Mouse (Mus musculus): ENCODE results near the gene Ccdc138. TPM values are rescaled to one million over a fixed set of nuclear protein-coding genes. Genes with fewer than 3 reads are reported as not detected.
"Not testable (repeated sequence)": the region's sequence is repeated elsewhere in the genome, so short reads cannot be mapped to it uniquely, and the experiment has no call there.

The Ccdc138 gene
- polyA plus RNA-seq, 1 experiment = 0.44 TPM

DNA sequence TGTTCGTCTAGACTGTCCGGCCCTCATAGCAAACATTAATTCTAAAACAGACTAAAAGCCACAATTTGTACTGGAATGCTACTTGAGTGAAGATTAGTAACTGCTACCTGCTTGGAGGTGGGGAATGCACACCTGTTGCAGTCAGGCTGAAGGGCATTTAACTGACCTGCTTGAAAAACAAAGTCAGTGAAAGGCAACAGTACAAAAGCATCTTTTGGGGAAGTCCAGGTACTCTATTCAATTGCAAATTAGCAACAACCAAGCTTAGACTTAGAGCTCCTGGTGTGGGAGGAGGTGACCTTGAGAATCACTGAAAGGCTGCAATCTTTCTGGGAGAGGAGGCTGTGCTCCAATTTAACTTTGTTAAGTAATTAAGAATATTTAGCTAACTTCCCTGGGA, 34.4 kb downstream of the Ccdc138 start:
- no peaks in the 10 kb centered on the region for H3K79me2 ChIP-seq (ENCODE audit: control insufficient read depth, insufficient read depth)
- H3K4me2 ChIP-seq (ENCODE audit: low read depth) = no peak overlapping the region
- no peaks in the 10 kb centered on the region for H3K36me3 ChIP-seq (ENCODE audit: control insufficient read depth, insufficient read depth)
- H3K4me3 ChIP-seq = no peak overlapping the region
- no peaks in the 10 kb centered on the region for H3K27me3 ChIP-seq (ENCODE audit: control insufficient read depth, insufficient read depth, insufficient read length)
- H3ac ChIP-seq (ENCODE audit: control insufficient read depth, insufficient read length) = no peak overlapping the region
- TF ChIP-seq USF1 (IDR thresholded peaks at IDR 0.05; ENCODE audit: low read depth) = no peak
- TF ChIP-seq POLR2A (IDR thresholded peaks at IDR 0.05; ENCODE audit: insufficient read length, low read depth) = no peak
- TF ChIP-seq E2F4 (IDR thresholded peaks at IDR 0.05; ENCODE audit: insufficient read depth) = no peak
- no peak for TF ChIP-seq CEBPB (IDR thresholded peaks at IDR 0.05; ENCODE audit: insufficient read depth, poor library complexity, severe bottlenecking)
- TF ChIP-seq TCF3 (IDR thresholded peaks at IDR 0.05; ENCODE audit: insufficient read length, low read depth) = no peak
- no peak for TF ChIP-seq SRF (IDR thresholded peaks at IDR 0.05; ENCODE audit: control insufficient read depth, insufficient read length, low read depth)
- no peak for TF ChIP-seq TCF12 (IDR thresholded peaks at IDR 0.05; ENCODE audit: insufficient read depth, poor library complexity, severe bottlenecking)
- no peak for TF ChIP-seq MYOD1 (IDR thresholded peaks at IDR 0.05; ENCODE audit: control insufficient read depth in 1 of 3, insufficient read length in 2 of 3, low read depth in 2 of 3)
- TF ChIP-seq MAX (IDR thresholded peaks at IDR 0.05; ENCODE audit: low read depth) = no peak

DNA sequence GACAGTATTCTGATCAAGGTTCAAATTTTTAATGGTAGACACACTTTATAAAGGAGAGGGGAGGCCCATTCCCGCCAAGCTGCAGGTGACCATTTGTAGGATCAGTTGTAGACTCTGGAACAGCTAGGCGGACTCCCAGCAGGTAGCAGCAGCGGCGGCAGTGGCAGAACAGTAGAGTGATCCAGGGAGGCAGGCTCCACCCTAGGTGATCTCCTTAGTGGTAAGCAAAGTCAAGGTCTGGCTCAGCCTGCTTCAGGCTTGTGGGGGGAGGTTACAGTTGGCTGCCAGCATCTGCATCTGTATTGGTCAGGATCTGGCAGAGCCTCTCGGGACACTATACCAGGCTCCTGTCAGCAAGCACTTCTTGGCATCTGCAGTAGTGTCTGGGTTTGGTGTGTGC, 38.5 kb downstream of the Ccdc138 start:
- not testable (repeated sequence) for H3K4me2 ChIP-seq (ENCODE audit: low read depth); H3K79me2 ChIP-seq (ENCODE audit: control insufficient read depth, insufficient read depth); H3ac ChIP-seq (ENCODE audit: control insufficient read depth, insufficient read length); H3K4me3 ChIP-seq; H3K27me3 ChIP-seq (ENCODE audit: control insufficient read depth, insufficient read depth, insufficient read length); H3K36me3 ChIP-seq (ENCODE audit: control insufficient read depth, insufficient read depth)

DNA sequence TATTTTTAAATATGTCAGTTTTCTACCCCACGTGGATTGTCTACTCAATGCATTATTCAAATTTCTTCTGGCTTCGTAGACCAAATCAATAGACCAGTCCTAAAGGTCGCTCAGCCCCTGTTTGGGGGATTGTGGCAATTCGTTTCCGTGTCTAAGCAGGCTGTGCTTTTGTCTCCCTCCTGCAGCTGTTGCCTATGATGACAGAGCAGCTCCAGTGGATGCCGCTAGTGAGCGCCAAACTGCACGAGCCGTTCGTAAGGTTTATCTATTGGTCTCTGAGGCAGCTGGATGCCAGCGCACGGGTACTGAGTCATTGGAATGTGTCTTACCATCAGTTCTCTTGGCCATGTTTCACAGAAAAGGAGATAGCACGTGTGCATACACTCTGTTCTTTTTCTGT, 42.9 kb downstream of the Ccdc138 start:
- Histone ChIP-seq H3K27me3 (ENCODE audit: control insufficient read depth, insufficient read depth, insufficient read length) (no peaks in the 10 kb centered on the region), H3K36me3 (ENCODE audit: control insufficient read depth, insufficient read depth) (peaks cover 6% of the 10 kb centered on the region), H3K4me3 (no peak overlapping the region), H3K79me2 (ENCODE audit: control insufficient read depth, insufficient read depth) (no peaks in the 10 kb centered on the region), H3K4me2 (ENCODE audit: low read depth) (no peak overlapping the region), H3ac (ENCODE audit: control insufficient read depth, insufficient read length) (no peak overlapping the region)
- no peak for TF ChIP-seq CEBPB (IDR thresholded peaks at IDR 0.05; ENCODE audit: insufficient read depth, poor library complexity, severe bottlenecking)
- TF ChIP-seq TCF12 (IDR thresholded peaks at IDR 0.05; ENCODE audit: insufficient read depth, poor library complexity, severe bottlenecking) = no peak
- TF ChIP-seq MYOD1 (IDR thresholded peaks at IDR 0.05; ENCODE audit: control insufficient read depth in 1 of 3, insufficient read length in 2 of 3, low read depth in 2 of 3) = no peak
- TF ChIP-seq MYOG (IDR thresholded peaks at IDR 0.05; ENCODE audit: control insufficient read depth in 1 of 3, insufficient read depth in 1 of 3, insufficient read length in 2 of 3, low read depth in 2 of 3) = no peak
- TF ChIP-seq MAX (IDR thresholded peaks at IDR 0.05; ENCODE audit: low read depth) = no peak
- TF ChIP-seq POLR2A (IDR thresholded peaks at IDR 0.05; ENCODE audit: insufficient read length, low read depth) = no peak
- TF ChIP-seq USF1 (IDR thresholded peaks at IDR 0.05; ENCODE audit: low read depth) = no peak

DNA sequence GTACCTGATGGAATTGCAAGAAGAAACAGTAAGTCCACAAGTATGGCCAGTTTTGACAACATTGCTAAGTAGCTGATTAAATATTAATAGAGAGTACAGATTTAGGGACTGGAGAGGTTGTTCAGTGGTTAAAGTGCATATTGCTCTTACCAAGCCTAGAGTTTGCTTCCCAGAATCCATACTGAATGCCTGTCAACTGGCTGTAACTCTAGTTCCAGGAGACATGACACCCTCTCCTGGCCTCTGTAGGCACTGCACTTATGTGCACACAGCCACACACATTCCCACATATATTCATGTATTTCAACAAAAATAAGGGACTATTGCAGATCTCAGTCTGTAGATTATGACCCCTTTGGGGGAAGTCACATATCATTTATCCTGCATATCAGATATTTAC, 51.0 kb downstream of the Ccdc138 start:
- H3K27me3 ChIP-seq (ENCODE audit: control insufficient read depth, insufficient read depth, insufficient read length) = no peaks in the 10 kb centered on the region
- H3K36me3 ChIP-seq (ENCODE audit: control insufficient read depth, insufficient read depth) = no peaks in the 10 kb centered on the region
- H3ac ChIP-seq (ENCODE audit: control insufficient read depth, insufficient read length) = no peak overlapping the region
- no peak overlapping the region for H3K4me3 ChIP-seq
- H3K4me2 ChIP-seq (ENCODE audit: low read depth) = no peak overlapping the region
- no peaks in the 10 kb centered on the region for H3K79me2 ChIP-seq (ENCODE audit: control insufficient read depth, insufficient read depth)
- TF ChIP-seq CEBPB (IDR thresholded peaks at IDR 0.05; ENCODE audit: insufficient read depth, poor library complexity, severe bottlenecking) = no peak
- no peak for TF ChIP-seq SRF (IDR thresholded peaks at IDR 0.05; ENCODE audit: control insufficient read depth, insufficient read length, low read depth)
- no peak for TF ChIP-seq TCF3 (IDR thresholded peaks at IDR 0.05; ENCODE audit: insufficient read length, low read depth)
- no peak for TF ChIP-seq TCF12 (IDR thresholded peaks at IDR 0.05; ENCODE audit: insufficient read depth, poor library complexity, severe bottlenecking)
- TF ChIP-seq POLR2A (IDR thresholded peaks at IDR 0.05; ENCODE audit: insufficient read length, low read depth) = no peak
- TF ChIP-seq MYOD1 (IDR thresholded peaks at IDR 0.05; ENCODE audit: control insufficient read depth in 1 of 3, insufficient read length in 2 of 3, low read depth in 2 of 3) = no peak
- no peak for TF ChIP-seq MYOG (IDR thresholded peaks at IDR 0.05; ENCODE audit: control insufficient read depth in 1 of 3, insufficient read depth in 1 of 3, insufficient read length in 2 of 3, low read depth in 2 of 3)
- TF ChIP-seq REST (IDR thresholded peaks at IDR 0.05; ENCODE audit: insufficient read depth, insufficient read length) = no peak
- TF ChIP-seq E2F4 (IDR thresholded peaks at IDR 0.05; ENCODE audit: insufficient read depth) = no peak
- no peak for TF ChIP-seq POLR2AphosphoS2 (IDR thresholded peaks at IDR 0.05; ENCODE audit: insufficient read length, low read depth)

DNA sequence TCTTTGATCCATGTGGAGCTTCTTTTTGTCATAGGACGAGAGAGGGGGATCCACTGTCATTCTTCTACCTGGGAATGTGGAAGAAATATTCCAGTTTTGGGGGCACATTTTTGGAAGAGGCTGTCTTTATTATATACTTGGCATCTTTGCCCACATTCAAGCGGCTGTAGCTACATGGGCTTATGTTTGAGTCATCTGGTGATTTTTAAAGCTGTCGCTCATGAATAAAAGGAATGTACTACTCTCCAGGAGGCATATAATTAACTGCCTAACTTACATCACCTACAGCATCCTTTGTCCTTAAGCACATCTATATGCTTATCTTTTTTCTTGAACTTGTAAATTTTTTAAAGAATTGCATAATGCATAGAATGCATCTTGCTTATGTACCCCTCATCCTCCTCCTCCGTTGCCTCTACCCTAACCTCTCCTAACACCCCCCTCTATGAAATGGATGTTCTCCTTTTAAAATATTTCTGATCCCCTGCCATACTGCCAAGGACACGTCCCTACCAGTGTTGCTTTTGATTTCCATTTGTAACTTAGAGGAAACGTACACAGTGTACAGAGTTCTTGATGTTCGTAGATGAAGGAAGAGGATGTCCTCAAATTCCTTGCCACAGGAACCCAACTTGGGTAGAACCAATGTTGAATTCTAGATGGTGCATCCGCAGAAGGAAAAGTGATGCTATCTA, 57.1 kb downstream of the Ccdc138 start:
- TF ChIP-seq TCF3 (IDR thresholded peaks at IDR 0.05; ENCODE audit: insufficient read length, low read depth) (no peak), SRF (IDR thresholded peaks at IDR 0.05; ENCODE audit: control insufficient read depth, insufficient read length, low read depth) (no peak), USF1 (IDR thresholded peaks at IDR 0.05; ENCODE audit: low read depth) (no peak), E2F4 (IDR thresholded peaks at IDR 0.05; ENCODE audit: insufficient read depth) (no peak), CEBPB (IDR thresholded peaks at IDR 0.05; ENCODE audit: insufficient read depth, poor library complexity, severe bottlenecking) (no peak), TCF12 (IDR thresholded peaks at IDR 0.05; ENCODE audit: insufficient read depth, poor library complexity, severe bottlenecking) (no peak), MAX (IDR thresholded peaks at IDR 0.05; ENCODE audit: low read depth) (no peak), MYOG (IDR thresholded peaks at IDR 0.05; ENCODE audit: control insufficient read depth in 1 of 3, insufficient read depth in 1 of 3, insufficient read length in 2 of 3, low read depth in 2 of 3) (no peak), POLR2AphosphoS2 (IDR thresholded peaks at IDR 0.05; ENCODE audit: insufficient read length, low read depth) (no peak), MYOD1 (IDR thresholded peaks at IDR 0.05; ENCODE audit: control insufficient read depth in 1 of 3, insufficient read length in 2 of 3, low read depth in 2 of 3) (no peak), REST (IDR thresholded peaks at IDR 0.05; ENCODE audit: insufficient read depth, insufficient read length) (no peak), POLR2A (IDR thresholded peaks at IDR 0.05; ENCODE audit: insufficient read length, low read depth) (no peak)
- Histone ChIP-seq H3K4me3 (no peak overlapping the region), H3K36me3 (ENCODE audit: control insufficient read depth, insufficient read depth) (no peaks in the 10 kb centered on the region)

More for the DNA sequence above, 57.1 kb downstream of the Ccdc138 start:
- no peak overlapping the region for H3ac ChIP-seq (ENCODE audit: control insufficient read depth, insufficient read length)
- H3K79me2 ChIP-seq (ENCODE audit: control insufficient read depth, insufficient read depth) = no peaks in the 10 kb centered on the region
- H3K4me2 ChIP-seq (ENCODE audit: low read depth) = no peak overlapping the region
- no peaks in the 10 kb centered on the region for H3K27me3 ChIP-seq (ENCODE audit: control insufficient read depth, insufficient read depth, insufficient read length)

All from myocyte (in vitro differentiated cells).